Mouse (Mus musculus) MEL (cell line): Measurements from ENCODE around the gene Bcl2a1a. TPM values are rescaled to one million over a fixed set of nuclear protein-coding genes. Genes with fewer than 3 reads are reported as not detected.
"Not testable (repeated sequence)": the region's sequence is repeated elsewhere in the genome, so short reads cannot be mapped to it uniquely, and the experiment has no call there.

Experiments used
- DNase-seq: peaks from one replicate; pipeline ENCODE4 v3.0.0; 2011; ENCODE audit warnings: low read depth, low spot score
- H3K27ac ChIP-seq: 2 replicates; pipeline ENCODE4 v1.5.1; 2012; ENCODE audit warnings: low read depth, mild to moderate bottlenecking, control low read depth, low read length, moderate library complexity; ENCODE audit not compliant: control insufficient read depth
- H3K27me3 ChIP-seq, 2 experiments: fragments of 150-350 bp in 1 of 2; sonication (generic) in 1 of 2; 2 replicates each; pipeline ENCODE4 v1.6.1; 2012; ENCODE audit warnings: low read length in 2 of 2, mild to moderate bottlenecking in 2 of 2, improper control_type of control experiment in 1 of 2, moderate library complexity in 1 of 2; ENCODE audit not compliant: insufficient read depth in 2 of 2, control insufficient read depth in 1 of 2
- H3K36me3 ChIP-seq, 2 experiments: 2 replicates each; pipeline ENCODE4 v1.6.1; 2012 to 2014; ENCODE audit warnings: low read length in 2 of 2, improper control_type of control experiment in 1 of 2, inconsistent platforms in 1 of 2, mild to moderate bottlenecking in 1 of 2; ENCODE audit not compliant: insufficient read depth in 2 of 2, control insufficient read depth in 1 of 2
- H3K4me1 ChIP-seq, 2 experiments: fragments of 150-350 bp in 1 of 2; sonication (generic) in 1 of 2; 2 replicates each; pipeline ENCODE4 v1.6.1; 2012; ENCODE audit warnings: low read length in 2 of 2, improper control_type of control experiment in 1 of 2, mild to moderate bottlenecking in 1 of 2; ENCODE audit not compliant: insufficient read depth in 2 of 2, control insufficient read depth in 1 of 2
- H3K4me3 ChIP-seq, 2 experiments: fragments of 150-350 bp in 1 of 2; sonication (generic) in 1 of 2; 2 replicates each; pipeline ENCODE4 v1.5.1; 2012; ENCODE audit warnings: low read depth in 2 of 2, low read length in 2 of 2, mild to moderate bottlenecking in 2 of 2, moderate library complexity in 2 of 2, control low read depth in 1 of 2, improper control_type of control experiment in 1 of 2; ENCODE audit not compliant: control insufficient read depth in 1 of 2, insufficient read depth in 1 of 2
- H3K79me2 ChIP-seq: 2 replicates; pipeline ENCODE4 v1.6.1; 2012; ENCODE audit warnings: mild to moderate bottlenecking, low read length, moderate library complexity; ENCODE audit not compliant: control insufficient read depth, poor library complexity, insufficient read depth
- H3K9ac ChIP-seq: 2 replicates; pipeline ENCODE4 v1.6.1; 2012; ENCODE audit warnings: low read depth, mild to moderate bottlenecking, control low read depth, low read length, moderate library complexity; ENCODE audit not compliant: control insufficient read depth, poor library complexity, severe bottlenecking
- H3K9me3 ChIP-seq: fragments of 150-350 bp; sonication (generic); replicated peaks from 2 replicates; pipeline ENCODE4 v1.6.1; 2012; ENCODE audit warnings: mild to moderate bottlenecking, low read length, improper control_type of control experiment, moderate library complexity; ENCODE audit not compliant: insufficient read depth
- CHD1 ChIP-seq: IDR thresholded peaks from 2 replicates; pipeline ENCODE4 v1.6.1; 2012; ENCODE audit warnings: low read depth, mild to moderate bottlenecking, inconsistent platforms, low read length, improper control_type of control experiment
- ETS1 ChIP-seq: IDR thresholded peaks from 2 replicates; pipeline ENCODE4 v1.6.1; 2012; ENCODE audit warnings: low read depth, mild to moderate bottlenecking, inconsistent platforms, low read length, improper control_type of control experiment, moderate library complexity
- JUND ChIP-seq: IDR thresholded peaks from 2 replicates; pipeline ENCODE4 v1.6.1; 2011; ENCODE audit warnings: low read depth, mild to moderate bottlenecking, improper control_type of control experiment, low read length
- KAT2A ChIP-seq: conservative IDR thresholded peaks from 2 replicates; pipeline ENCODE4 v1.6.1; 2012; ENCODE audit warnings: low read depth, low read length, improper control_type of control experiment, inconsistent platforms
- MAFK ChIP-seq: IDR thresholded peaks from 2 replicates; pipeline ENCODE4 v1.6.1; 2011; ENCODE audit warnings: low read depth, mild to moderate bottlenecking, low read length, improper control_type of control experiment, borderline replicate concordance
- MAX ChIP-seq: IDR thresholded peaks from 2 replicates; pipeline ENCODE4 v1.6.1; 2011; ENCODE audit warnings: low read length, improper control_type of control experiment
- MAZ ChIP-seq: IDR thresholded peaks from 2 replicates; pipeline ENCODE4 v1.6.1; 2012; ENCODE audit warnings: low read depth, mild to moderate bottlenecking, inconsistent platforms, low read length, improper control_type of control experiment
- MEF2A ChIP-seq: IDR thresholded peaks from 2 replicates; pipeline ENCODE4 v1.6.1; 2014; ENCODE audit warnings: low read depth, mild to moderate bottlenecking, inconsistent platforms, low read length, improper control_type of control experiment; ENCODE audit not compliant: poor library complexity, insufficient replicate concordance, severe bottlenecking; ENCODE audit errors: extremely low read depth
- MXI1 ChIP-seq: IDR thresholded peaks from 2 replicates; pipeline ENCODE4 v1.6.1; 2011; ENCODE audit warnings: mild to moderate bottlenecking, low read depth, low read length, improper control_type of control experiment
- MYB ChIP-seq: IDR thresholded peaks from 2 replicates; pipeline ENCODE4 v1.6.1; 2011; ENCODE audit warnings: mild to moderate bottlenecking, low read depth, low read length, improper control_type of control experiment
- NELFE ChIP-seq: IDR thresholded peaks from 2 replicates; pipeline ENCODE4 v1.6.1; 2011; ENCODE audit warnings: low read depth, low read length, improper control_type of control experiment
- NRF1 ChIP-seq: IDR thresholded peaks from 2 replicates; pipeline ENCODE4 v1.6.1; 2014; ENCODE audit warnings: low read depth, mild to moderate bottlenecking, inconsistent platforms, low read length, improper control_type of control experiment, moderate library complexity; ENCODE audit not compliant: poor library complexity, insufficient read depth, severe bottlenecking
- SIN3A ChIP-seq: IDR thresholded peaks from 2 replicates; pipeline ENCODE4 v1.6.1; 2012; ENCODE audit warnings: low read length, improper control_type of control experiment, inconsistent platforms
- TBP ChIP-seq: IDR thresholded peaks from 2 replicates; pipeline ENCODE4 v1.8.0; 2011; ENCODE audit warnings: low read depth, low read length, improper control_type of control experiment
- UBTF ChIP-seq: IDR thresholded peaks from 2 replicates; pipeline ENCODE4 v1.6.1; 2012; ENCODE audit warnings: low read depth, mild to moderate bottlenecking, inconsistent platforms, low read length, improper control_type of control experiment, moderate library complexity, borderline replicate concordance; ENCODE audit not compliant: insufficient read depth
- ZC3H11A ChIP-seq: IDR thresholded peaks from 2 replicates; pipeline ENCODE4 v1.6.1; 2012; ENCODE audit warnings: low read depth, mild to moderate bottlenecking, inconsistent platforms, low read length, improper control_type of control experiment
- ZKSCAN1 ChIP-seq: IDR thresholded peaks from 2 replicates; pipeline ENCODE4 v1.6.1; 2012; ENCODE audit warnings: low read depth, mild to moderate bottlenecking, inconsistent platforms, low read length, improper control_type of control experiment, moderate library complexity
- polyA plus RNA-seq, 2 experiments: library from polyadenylated mRNA; stranded (reverse) in 1 of 2; unstranded in 1 of 2; fragments of >175 nt in 1 of 2; fragments of >200 nt in 1 of 2; gene quantifications; 2 replicates each; pipeline versions ENCODE4 v1.2.1 to v1.2.4; 2012; ENCODE audit warnings: low replicate concordance in 2 of 2, low read depth in 1 of 2; ENCODE audit not compliant: insufficient read length in 2 of 2, insufficient read depth in 1 of 2, missing spikeins in 1 of 2
- total RNA-seq: library from RNA; depleted of rRNA; stranded (reverse); fragments of 300-350 nt; gene quantifications from 2 replicates; pipeline ENCODE4 v1.2.3, GENCODE M21; 2012

Bcl2a1a gene
- total and polyA plus RNA-seq, 3 experiments, result 0.32 to 0.77 TPM; not detected in 1

DNA sequence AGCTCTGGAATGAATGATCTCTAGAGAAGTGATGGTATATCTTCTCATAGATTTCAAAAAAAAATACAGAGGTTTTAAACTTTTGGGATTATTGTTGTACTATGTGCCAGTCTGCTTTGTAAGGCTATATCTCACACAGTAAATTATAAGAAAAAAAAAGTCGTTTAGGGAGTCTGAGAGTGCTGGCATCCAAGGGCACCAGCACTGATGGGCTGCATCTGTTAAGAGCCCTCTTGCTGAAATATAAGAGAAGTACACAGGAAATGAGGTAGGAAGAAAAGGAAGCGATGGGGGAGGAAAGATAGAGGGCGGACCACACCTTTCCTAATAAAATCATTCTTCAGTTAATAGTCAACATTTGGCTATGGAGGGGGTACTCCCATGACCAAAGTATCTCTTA is 2.2 kb downstream of the Bcl2a1a start:
- TF ChIP-seq NELFE (no peak), ZKSCAN1 (no peak), MEF2A (no peak), MYB (no peak), MXI1 (no peak), KAT2A (no peak), MAX (no peak), TBP (no peak), CHD1 (no peak), NRF1 (no peak), UBTF (no peak), ETS1 (no peak), SIN3A (no peak), JUND (no peak), MAFK (no peak), ZC3H11A (no peak), MAZ (no peak)
- no peak overlapping the region for H3K9ac ChIP-seq
- no peak overlapping the region for H3K4me3 ChIP-seq
- H3K27me3 ChIP-seq, result no peaks in the 10 kb centered on the region
- no peaks in the 10 kb centered on the region for H3K36me3 ChIP-seq
- H3K79me2 ChIP-seq, result no peaks in the 10 kb centered on the region
- no peak for DNase-seq
- no peaks in the 10 kb centered on the region for H3K4me1 ChIP-seq
- no peak overlapping the region for H3K27ac ChIP-seq
- no peaks in the 10 kb centered on the region for H3K9me3 ChIP-seq

- DNase-seq, result not testable (repeated sequence)
Observed at GRCm38 (mm10) chr9:88959981-88960380, 3.3 kb downstream of the Bcl2a1a start.

GRCm38 (mm10) chr9:88966462-88966861 is 9.8 kb downstream of the Bcl2a1a start:
- not testable (repeated sequence) for H3K27ac ChIP-seq, H3K27me3 ChIP-seq, H3K9me3 ChIP-seq, DNase-seq, H3K4me3 ChIP-seq, H3K9ac ChIP-seq, H3K36me3 ChIP-seq, H3K4me1 ChIP-seq, H3K79me2 ChIP-seq

More at GRCm38 (mm10) chr9:88959981-88960380, 3.3 kb downstream of the Bcl2a1a start:
- not testable (repeated sequence) for H3K4me1 ChIP-seq, H3K9ac ChIP-seq, H3K4me3 ChIP-seq, H3K79me2 ChIP-seq, H3K36me3 ChIP-seq, H3K27ac ChIP-seq, H3K27me3 ChIP-seq, H3K9me3 ChIP-seq

DNA sequence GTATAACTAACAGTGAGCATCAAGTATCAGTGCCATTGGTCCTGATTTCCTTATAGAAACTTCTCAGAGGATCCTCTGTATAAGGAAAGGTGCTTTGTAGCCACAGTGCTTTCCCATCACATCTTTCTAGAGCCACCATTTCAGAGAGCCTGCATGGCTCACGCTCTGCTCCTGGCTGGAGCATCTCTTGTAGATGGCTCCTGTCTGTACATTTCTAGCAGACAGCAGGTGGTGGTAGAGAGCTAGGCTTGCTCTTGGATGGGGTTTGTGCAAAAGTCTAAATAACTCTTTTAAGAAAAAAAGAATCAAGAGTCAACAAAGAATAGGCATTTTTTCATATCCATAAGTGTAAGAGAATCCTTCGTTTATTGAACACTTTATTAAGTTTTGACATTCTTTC is 12.8 kb downstream of the Bcl2a1a start:
- not testable (repeated sequence) for DNase-seq, H3K9ac ChIP-seq, H3K4me3 ChIP-seq, H3K36me3 ChIP-seq, H3K27ac ChIP-seq, H3K4me1 ChIP-seq, H3K79me2 ChIP-seq, H3K27me3 ChIP-seq, H3K9me3 ChIP-seq

- not testable (repeated sequence) for DNase-seq, H3K36me3 ChIP-seq, H3K4me1 ChIP-seq, H3K27ac ChIP-seq, H3K4me3 ChIP-seq, H3K9me3 ChIP-seq, H3K79me2 ChIP-seq, H3K27me3 ChIP-seq, H3K9ac ChIP-seq
Observed at GRCm38 (mm10) chr9:88976875-88977274, 20.2 kb downstream of the Bcl2a1a start.
